Mouse (Mus musculus): ENCODE data around the gene Gnat3.

DNA sequence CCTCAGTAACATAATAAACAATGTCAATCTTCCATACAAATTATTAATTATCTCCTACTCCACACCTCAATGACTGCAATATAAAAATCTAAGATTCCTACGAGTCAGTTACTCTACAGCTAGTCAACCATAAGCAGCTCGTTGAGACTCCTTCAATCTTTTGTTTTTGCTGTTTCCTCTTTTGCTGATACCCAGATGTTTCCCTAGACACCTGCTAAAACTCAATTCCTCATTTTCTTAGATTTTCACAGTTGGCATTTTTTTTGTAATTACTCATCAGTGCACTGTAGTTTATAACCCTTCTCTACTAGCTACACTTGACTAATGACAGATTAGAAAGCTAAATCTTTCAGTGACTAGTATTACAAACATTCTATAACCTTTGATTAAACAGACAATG, 50.8 kb downstream of the Gnat3 start:
- TF ChIP-seq CTCF (IDR thresholded peaks at IDR 0.05; ENCODE audit: borderline replicate concordance, control insufficient read depth, extremely low read depth, insufficient read depth, low read length, poor library complexity) = no peak
- no peak for TF ChIP-seq POLR2A (IDR thresholded peaks at IDR 0.05; ENCODE audit: control insufficient read depth, extremely low read depth, insufficient read depth, low read length, poor library complexity)
